Mouse (Mus musculus) ES-CJ7 (cell line): Measurements from ENCODE around the gene Jak3.
A peak's percentile ranks its signal among the peaks of the same experiment; 100 is the strongest.
"Not testable (repeated sequence)": the region's sequence is repeated elsewhere in the genome, so short reads cannot be mapped to it uniquely, and the experiment has no call there.

Experiments used
- DNase-seq: peaks from one replicate; pipeline ENCODE4 v3.0.0; 2011; ENCODE audit warnings: low read depth, low spot score

Jak3 gene

DNA sequence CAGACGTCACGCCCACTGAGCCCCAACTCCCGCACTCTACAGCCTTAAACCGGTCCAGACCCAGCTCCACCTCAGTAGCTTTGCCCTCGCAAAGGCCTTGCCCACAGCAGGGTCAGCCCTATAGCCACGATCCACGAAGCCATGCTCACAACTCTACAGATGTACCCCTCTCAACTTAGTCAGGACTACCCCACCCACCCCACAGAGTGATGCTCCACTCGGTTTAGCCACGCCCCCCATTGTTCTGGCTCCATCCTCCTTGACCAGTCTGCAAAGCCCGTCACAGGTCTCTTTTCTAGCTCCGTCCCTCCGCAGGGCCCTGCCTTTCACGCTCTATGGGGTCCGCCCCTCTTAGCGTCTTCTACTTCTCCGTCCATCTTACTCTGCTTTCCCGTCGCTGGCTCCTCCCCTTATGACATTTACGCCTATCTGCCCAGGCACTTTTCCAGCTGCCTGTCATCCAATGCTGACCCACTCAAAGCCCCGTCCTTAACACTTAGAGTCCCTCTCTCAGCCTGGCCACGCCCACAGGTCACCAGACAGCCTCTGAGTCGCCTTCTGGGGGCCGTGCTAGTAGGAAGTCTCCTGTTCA, 10.1 kb downstream of the Jak3 start:
- peak; percentile 78 for DNase-seq

DNA sequence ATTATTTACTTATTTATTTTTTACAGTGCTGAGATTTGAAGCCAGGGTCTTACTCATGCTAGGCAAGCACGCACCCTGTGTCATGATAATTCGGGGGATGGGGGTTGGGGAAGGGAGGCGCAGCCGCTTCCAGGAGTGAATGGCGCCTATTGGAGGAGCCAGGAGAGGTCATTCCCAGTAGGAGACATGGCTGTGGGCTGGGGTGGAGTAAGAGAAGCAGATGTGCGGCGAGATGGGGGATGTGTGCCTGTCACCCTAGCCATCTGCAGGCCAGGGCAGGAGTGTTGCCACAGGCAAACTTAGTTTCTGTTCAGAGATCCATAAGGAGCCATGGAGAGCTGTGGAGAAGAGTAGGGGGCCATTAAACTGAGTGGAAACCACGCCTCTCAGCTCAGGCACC, 11.5 kb downstream of the Jak3 start:
- peak; percentile 86 for DNase-seq

DNA sequence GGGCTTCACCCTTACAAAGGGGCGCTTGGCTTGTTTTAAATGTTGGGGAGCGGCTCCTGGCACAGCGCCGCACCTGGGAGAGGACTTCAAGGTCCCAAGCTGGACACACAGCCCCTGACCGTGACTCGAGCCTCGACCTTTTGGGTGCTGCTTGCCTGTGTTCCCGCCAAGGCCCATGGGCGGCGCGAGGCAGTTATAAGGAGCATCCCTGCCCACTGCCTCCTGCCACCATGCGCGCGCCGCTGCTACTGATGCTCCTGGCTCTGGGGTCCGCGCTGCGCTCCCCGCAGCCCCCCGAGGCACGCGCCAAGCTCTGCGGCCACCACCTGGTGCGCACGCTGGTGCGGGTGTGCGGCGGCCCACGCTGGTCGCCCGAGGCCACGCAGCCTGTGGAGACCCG, 12.9 kb downstream of the Jak3 start, which contains the start of gene Insl3:
TSS of gene Insl3 (plus strand) at position 187 of the 400 bp plus-strand sequence.
- no peak for DNase-seq

DNA sequence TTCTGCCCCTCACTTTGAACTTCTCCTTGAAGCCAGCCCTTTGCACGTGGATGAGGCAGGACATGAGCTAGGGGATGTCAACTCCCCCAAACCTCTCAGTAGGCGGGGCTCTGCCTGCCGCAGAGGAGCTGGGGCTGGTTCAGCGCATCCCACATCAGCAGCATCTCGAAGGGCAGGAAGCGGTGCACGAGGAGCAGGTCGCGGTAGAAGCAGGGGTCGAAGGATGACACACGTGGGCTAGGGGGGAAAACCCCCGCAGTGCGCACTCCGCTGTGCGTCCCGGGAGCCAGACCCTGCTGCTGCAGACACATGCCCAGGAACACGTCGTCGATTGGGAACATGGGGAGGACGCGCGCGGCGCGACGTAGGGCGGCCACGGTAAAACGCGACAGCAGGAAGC, 16.4 kb downstream of the Jak3 start:
- DNase-seq: no peak

DNA sequence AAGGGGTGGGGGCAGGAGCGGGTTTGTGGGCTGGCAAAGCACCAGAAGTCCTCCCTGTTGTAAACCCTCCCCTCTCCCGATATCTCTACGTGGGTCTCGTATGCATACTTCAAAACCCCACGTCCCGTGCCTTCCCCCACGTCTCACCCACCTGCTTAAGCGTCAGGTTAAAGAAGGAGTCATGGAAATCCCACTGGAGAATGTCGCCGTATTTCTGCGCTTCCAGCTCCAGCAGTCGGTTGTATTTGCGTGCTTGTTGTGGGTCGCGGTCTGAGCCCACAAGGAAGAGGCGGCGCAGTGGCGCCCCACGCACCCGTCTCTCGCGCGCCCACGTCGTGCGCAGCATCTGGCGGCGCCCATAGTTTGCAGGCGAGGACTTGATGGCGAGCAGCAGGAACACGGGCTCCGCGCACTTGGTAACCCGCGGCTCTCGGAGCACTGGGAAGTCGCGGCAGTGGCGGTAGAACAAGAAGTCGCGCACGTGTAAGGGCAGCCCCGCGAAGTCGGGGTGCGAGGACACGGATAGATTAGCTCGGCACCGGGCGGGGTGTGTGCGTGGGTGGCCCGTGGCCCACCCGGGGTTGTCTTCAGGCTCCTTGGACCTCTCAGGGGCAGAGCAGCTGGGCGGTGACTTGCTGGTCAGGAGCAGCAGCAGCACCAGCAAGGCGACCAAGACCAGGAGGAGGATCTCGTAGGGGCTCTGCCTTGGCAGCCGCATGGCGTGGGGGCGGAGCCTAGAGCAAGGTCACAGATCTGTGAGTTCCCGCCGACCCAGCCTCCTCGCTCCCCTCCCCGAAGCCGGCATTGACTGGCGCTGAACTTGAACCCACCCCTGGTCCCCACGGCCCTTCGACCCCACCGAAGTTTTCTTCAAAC, 17.3 kb downstream of the Jak3 start:
- peak; percentile 82 for DNase-seq

DNA sequence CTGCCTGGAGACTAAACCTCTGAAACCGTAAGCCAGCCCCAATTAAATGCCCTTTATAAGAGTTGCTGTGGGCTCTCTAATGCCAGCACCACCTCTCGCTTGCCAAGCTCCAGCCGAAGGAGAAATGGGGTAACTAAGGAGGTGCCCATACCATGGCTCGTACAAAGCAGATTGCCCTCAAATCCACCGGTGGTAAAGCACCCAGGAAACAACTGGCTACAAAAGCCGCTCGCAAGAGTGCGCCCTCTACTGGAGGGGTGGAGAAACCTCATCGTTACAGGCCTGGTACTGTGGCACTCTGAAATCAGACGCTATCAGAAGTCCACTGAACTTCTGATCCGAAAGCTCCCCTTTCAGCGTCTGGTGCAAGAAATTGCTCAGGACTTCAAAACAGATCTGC, 19.4 kb downstream of the Jak3 start:
- DNase-seq: not testable (repeated sequence)

DNA sequence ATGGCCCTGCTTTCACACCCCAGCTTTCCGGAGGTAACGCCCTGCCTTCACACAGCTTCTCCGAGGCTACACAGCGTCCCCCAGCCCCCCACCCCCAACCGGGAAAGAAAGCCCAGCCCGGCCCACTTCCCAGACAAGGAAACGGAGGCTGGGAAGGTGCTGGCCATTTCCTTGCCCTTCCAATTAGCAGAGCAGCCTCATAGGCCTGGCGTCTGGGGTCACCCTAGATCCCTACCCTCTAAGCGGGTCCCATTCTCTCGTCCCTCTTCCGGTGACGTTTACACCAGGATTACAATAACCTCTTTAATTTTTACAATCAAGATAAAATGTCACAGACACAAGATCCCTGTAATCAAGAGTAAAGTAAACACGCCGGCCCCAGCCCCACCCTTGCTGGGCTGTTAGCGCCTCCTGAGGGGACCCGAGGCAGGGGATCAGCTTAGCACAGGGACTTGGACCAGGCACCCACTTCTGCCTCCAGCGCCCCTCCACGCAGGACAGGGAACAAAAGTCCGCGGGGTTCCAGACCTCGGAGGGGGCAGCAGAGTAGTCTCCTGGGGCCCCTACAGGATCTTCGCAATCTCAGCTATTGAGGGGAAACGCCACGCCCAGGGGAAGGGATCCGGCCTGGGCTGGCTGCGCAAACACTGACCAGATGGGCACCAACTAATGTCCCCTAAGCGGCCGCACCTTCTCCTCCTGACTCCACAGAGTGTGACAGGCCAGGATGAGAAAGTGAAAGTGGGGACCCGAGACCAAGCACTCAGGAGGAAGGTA, 24.6 kb downstream of the Jak3 start:
- DNase-seq: no peak

DNA sequence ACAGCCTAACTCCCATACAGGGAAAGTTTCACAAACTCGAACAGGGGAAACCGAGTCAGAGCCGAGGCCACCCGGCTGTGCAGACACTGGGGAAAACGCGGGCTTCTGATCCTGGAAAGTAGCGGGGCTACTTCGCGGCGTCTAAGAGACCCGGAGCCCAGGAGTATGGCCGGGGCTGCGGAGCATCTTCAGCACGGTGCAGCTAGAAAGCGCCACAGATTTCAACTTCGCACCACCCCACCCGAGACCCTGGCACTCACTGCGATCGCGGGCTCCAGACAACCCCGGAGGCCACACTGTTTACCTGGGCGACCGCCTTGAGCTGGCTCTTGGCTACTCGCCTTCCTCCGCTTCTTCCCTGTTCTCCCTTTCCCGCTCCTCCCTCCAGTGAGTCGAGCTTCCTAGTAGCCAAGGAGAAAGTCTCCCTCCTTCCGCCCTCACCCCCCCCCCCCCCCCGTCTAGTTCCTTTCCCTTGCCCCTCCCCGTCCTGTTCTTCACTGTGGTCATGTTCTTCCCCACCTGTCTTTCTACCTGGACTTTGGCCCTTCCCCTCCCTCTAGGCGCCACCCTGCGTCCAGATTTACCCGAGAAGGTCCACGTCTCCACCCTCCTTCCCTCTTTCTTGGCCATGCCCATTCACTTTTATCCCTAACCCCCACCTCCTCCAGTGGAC, 25.5 kb downstream of the Jak3 start, which contains the start of gene B3gnt3:
TSS of gene B3gnt3 (minus strand) at position 376 of the 673 bp plus-strand sequence.
- DNase-seq: no peak

DNA sequence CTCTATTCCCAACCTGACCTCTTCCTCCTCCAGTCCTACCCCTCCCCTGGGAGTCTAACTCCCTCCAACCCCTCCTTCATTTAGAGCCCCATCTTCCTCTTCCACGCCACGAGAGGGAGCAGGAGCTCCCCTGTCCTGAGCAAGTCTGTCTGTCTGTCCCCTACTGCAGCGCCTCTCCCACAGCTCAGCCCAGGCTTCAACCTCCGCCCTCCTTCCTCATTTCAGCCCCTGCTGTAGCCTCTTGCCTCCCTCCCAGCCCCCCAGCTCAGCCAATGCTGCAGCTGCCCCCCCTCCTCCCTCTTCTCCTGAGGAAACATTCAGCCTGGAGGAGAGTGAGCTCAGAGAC, 26.0 kb downstream of the Jak3 start:
- DNase-seq: peak; percentile 69

DNA sequence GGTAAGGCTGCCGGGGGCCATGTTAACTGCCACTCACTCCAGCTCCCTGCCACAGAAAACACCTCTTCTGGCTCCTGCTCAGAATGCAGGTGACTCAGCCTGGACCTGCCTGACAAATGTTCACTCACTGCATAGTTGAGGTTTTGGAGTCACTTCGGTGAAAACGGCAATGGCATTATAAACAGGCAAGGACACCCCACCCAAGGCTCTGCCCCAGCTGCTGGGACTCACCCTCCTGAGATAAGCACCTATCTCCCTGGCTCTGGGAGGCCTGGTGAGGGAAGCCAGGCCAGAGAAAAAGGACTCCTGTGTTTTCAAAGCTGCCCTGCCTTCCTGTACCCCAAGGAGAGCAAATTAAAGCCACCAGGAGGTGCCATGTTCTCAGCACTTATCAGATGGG, 26.8 kb downstream of the Jak3 start:
- no peak for DNase-seq

DNA sequence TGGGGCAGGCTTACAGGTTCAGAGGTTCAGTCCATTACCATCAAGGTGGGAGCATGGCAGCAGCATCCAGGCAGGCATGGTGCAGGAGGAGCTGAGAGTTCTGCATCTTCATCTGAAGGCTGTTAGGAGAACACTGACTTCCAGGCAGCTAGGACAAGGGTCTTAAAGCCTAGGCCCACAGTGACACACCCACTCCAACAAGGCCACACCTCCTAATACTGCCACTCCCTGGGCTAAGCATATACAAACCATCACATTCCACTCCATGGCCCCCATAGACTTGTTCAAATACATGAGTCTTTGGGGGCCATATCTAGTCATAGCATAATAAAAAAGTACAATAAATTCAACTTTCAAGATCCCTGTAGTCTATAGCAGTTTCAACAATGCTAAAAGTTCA, 27.3 kb downstream of the Jak3 start:
- DNase-seq: not testable (repeated sequence)

DNA sequence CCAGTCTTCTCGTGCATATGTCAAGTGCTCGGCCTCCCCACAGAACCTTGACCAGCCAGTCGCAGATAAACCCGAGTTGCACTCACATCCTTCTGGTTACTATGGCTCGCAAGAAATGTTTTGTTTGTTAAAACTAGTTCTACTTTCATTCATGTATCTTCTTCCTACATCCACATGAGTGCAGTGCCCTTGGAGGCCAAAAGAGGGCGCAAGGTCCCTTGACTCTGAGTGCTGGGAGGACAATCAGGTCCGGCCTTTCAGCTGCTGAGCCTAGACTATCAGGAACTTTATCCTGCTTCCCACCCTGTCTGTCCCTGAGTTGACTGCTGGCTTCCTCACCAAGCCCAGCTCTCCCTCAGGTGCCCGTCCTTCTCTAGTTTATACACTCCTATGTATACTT, 31.8 kb downstream of the Jak3 start:
- peak; percentile 88 for DNase-seq

DNA sequence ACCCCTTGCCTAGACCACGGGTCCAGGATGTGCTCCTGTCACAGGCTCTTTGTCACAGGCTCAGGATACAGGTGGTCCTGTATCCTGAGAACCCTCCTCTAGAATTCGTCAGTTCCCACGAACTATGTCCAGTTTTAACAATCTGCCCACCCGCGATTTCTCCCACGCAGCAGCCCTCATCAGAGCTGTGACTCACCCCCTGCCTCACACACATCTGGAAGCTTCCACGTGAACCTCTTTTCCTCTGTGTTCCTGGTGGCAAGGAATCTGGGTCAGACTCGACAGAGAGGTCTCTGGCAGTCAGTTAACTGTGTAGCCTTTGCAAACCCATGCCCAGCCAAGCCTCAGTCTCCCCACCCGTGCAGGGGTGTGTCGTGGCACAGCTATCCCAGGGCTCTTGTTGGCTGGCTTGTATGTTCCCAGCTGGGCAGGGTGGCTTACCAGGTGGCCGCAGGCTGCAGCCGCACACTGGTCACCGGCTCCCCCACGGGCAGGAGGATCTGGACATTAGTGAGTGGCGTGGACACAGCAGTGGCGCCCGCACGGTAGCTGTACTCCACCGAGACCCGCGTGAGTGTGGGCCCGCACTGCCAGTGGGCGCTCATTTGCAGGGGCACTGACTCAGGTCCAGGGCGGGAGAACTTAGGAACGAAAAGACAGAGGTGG, 33.2 kb downstream of the Jak3 start:
- DNase-seq: no peak

DNA sequence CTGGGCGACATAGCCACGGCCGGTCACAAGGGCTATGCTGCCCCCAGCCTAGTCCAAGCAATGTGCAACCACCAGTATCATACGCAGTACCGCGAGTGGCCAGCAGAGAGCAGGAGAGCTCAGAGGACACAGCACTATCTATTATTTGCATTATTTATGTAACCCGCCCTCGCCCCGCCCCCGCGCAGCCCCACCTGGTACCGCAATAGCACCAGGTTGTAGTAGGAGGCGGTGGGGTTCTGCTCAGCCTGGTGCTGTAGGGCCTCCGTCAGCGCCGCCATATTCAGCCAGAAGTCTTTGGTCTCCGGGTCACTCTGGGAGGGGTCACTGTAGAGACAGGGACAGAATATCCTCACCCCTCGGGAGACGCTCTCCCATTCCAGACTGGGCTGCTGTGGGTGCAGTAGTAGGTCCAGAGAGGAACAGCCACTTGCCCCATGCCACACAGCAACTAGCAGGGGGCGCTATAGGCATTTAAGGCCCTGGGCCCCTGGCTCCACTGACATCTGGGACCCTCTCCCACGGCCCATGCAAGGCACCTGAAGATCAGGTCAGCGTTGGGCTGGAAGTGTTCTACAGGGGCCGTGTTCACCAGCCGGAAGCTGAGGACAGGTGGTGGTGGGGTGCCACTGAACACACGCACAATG, 33.8 kb downstream of the Jak3 start:
- peak; percentile 96 for DNase-seq

DNA sequence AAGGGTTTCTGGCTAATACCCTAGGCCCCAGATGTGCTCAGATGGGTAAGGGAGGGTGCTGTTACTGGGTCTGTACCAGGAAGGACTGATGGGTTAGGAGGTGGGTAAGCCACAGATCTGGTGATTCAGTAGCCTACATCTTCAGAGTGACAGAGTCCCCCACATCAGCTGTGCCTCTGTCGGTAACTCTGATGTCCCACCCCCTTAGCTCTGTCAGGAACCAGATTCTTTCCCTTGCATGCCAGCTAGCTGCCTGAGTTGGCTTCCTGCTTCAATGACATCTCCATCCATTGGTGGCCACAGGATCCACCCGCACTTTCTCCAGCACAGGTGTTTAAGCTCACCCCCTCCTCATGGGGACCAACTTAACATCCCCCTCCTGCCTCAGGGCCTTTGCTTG, 35.5 kb downstream of the Jak3 start:
- no peak for DNase-seq

DNA sequence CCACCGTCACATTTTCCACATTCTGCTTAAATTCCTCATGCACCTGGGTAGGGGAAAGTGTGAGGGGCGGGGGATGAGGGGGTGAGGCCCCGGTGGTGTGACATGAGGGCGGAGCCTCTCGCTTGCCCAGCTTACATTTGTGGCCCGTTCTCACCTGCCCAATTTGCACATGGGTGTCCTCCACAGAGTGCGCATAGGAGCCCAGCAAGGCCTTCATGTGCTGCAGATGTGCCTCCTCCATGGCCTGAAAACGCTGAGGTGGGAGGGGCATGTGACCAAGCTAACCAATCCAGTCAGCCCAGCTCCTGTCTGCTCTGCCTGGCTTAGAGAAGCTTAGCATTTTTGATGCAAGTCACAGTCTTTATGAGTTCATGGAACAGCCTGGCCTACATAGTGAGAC, 39.4 kb downstream of the Jak3 start:
- no peak for DNase-seq

DNA sequence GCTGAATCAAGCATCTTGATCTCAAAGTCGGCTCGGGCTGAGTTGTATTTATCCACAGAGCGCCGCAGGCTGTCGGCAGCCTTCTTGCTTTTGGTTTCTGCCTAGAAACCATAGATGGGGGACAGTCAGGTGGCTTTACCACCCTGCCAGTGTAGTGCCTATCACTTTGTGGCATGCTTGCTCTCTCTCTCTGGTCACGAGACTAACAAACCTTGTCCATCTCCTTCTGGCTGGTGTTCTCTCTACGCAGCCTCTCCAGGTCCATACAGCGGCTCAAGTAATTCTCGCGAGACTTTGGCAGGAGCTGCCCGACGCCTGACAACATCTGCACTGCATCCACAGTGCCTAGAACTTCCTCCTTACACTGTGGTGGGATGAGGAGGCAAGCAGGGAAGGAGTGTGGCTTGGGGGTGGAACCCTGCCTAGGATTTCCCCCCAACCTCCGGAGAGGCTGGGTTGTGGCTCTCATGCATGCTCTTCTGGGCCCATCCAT, 40.5 kb downstream of the Jak3 start:
- peak; percentile 64 for DNase-seq

DNA sequence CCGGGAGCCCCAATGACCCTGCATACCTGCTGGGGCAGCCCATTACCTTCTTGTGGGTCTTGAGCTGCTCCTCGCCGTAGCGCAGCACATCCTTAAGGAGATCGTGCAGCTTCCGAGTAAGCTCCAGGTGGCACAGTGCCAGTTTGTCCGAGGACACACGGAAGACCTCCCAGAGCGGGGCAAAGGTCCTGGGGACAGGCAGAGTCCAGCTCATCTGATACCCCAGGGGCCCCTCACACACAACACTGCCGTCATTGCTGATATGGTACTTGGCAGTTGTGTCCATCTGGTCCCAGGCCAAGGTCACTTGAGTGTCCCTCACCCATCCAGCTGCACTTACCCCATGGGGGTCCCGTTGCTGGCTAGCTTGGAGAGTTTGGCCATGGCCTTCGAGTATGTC, 41.0 kb downstream of the Jak3 start:
- no peak for DNase-seq

DNA sequence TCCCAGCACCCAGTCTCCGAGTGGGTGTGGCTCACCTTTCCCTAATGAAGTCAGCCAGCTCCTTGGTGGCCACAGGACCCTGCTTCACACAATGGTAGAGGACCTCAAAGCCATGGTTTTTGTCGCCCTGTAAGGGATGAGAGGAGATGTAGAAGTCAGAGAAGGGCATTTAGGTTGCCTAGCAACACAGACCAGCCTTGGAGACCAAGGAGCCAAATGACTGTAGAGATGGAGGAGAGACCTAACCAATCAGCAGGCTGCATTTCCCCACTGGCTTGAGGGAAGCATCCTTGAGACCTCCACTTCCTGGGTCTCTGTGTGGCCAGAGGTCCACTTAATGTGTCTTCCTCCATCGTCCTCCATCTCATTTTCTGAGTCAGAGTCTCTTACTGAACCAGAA, 42.2 kb downstream of the Jak3 start:
- DNase-seq: no peak

DNA sequence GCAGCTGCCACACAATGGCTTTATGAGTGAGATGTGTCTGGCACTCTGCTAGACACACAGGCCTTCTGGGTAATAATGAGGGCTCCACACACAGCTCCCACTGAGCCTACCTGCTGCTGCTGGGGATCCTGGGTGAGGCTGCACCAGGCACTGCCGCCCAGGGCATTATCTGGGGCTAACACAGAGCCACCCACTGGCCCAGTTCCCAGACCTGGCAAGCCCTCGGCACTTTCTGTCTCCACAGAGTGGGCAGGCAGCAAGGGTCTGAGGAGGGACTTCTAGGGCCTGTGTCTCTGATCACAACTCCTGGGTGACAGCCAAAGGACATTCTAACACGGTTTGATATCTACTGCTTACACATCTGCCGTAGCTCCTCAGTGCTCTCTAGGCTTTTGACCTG, 43.1 kb downstream of the Jak3 start:
- DNase-seq: no peak
